Mouse (Mus musculus) layer of hippocampus, adult 2 months (tissue): ENCODE results near the gene Cpa4. TPM values are rescaled to one million over a fixed set of nuclear protein-coding genes. Genes with fewer than 3 reads are reported as not detected.

Experiments used
- DNase-seq, 2 experiments: peaks; one replicate each; pipeline ENCODE4 v3.0.0; 2022; ENCODE audit warnings: low spot score in 2 of 2
- H3K27ac ChIP-seq: fragments of 200-600 bp; 2 replicates; pipeline ENCODE4 v1.8.1; 2022
- H3K4me3 ChIP-seq: fragments of 200-600 bp; 2 replicates; pipeline ENCODE4 v1.8.1; 2022; ENCODE audit warnings: mild to moderate bottlenecking
- CTCF ChIP-seq: fragments of 200-600 bp; conservative IDR thresholded peaks from 2 replicates; pipeline ENCODE4 v1.8.1; 2022; ENCODE audit warnings: antibody characterized with exemption, mild to moderate bottlenecking, moderate library complexity
- total RNA-seq, 2 experiments: library from RNA; stranded (reverse); gene quantifications; 2 replicates each; pipeline ENCODE4 v1.2.3; 2021

Cpa4 gene
- total RNA-seq, 2 experiments from 2014 or later = not detected

GRCm38 (mm10) chr6:30614251-30614650 lies 46.1 kb downstream of the Cpa4 start:
- H3K27ac ChIP-seq = no peak overlapping the region
- no peak overlapping the region for H3K4me3 ChIP-seq
- TF ChIP-seq CTCF = no peak
- DNase-seq = no peak

GRCm38 (mm10) chr6:30615741-30616140 lies 47.6 kb downstream of the Cpa4 start:
- H3K27ac ChIP-seq = no peak overlapping the region
- TF ChIP-seq CTCF = no peak

GRCm38 (mm10) chr6:30616491-30616941 lies 48.3 kb downstream of the Cpa4 start:
- Histone ChIP-seq H3K4me3 (no peak overlapping the region), H3K27ac (no peak overlapping the region)
- no peak for DNase-seq
- no peak for TF ChIP-seq CTCF

More at GRCm38 (mm10) chr6:30615741-30616140, 47.6 kb downstream of the Cpa4 start:
- no peak for DNase-seq
- H3K4me3 ChIP-seq = no peak overlapping the region

GRCm38 (mm10) chr6:30617020-30617958 lies 49.1 kb downstream of the Cpa4 start:
- Histone ChIP-seq H3K27ac (no peak overlapping the region; the same call in 1 of the 2 replicates), H3K4me3 (no peak overlapping the region)
- no peak for DNase-seq
- TF ChIP-seq CTCF = no peak

- TF ChIP-seq CTCF = peak; percentile 64
- H3K27ac ChIP-seq = peak overlapping the region; percentile 95
- H3K4me3 ChIP-seq = peak overlapping the region; percentile 46
- peak; percentile 45 to 69 for DNase-seq
These were observed 49.9 kb downstream of the Cpa4 start for GRCm38 (mm10) chr6:30617959-30618590.

- DNase-seq = no peak
- Histone ChIP-seq H3K27ac (peak overlapping the region; percentile 95), H3K4me3 (no peak overlapping the region)
- no peak for TF ChIP-seq CTCF
These were observed 50.6 kb downstream of the Cpa4 start for GRCm38 (mm10) chr6:30618735-30619134.

GRCm38 (mm10) chr6:30619606-30620005 lies 51.4 kb downstream of the Cpa4 start:
- H3K4me3 ChIP-seq = no peak overlapping the region
- TF ChIP-seq CTCF = no peak
- H3K27ac ChIP-seq = no peak overlapping the region
- DNase-seq = no peak

GRCm38 (mm10) chr6:30620591-30620990 lies 52.4 kb downstream of the Cpa4 start:
- no peak for TF ChIP-seq CTCF
- no peak for DNase-seq
- H3K4me3 ChIP-seq = no peak overlapping the region
- no peak overlapping the region for H3K27ac ChIP-seq

GRCm38 (mm10) chr6:30620994-30621393 lies 52.8 kb downstream of the Cpa4 start:
- TF ChIP-seq CTCF = no peak
- no peak for DNase-seq
- Histone ChIP-seq H3K27ac (no peak overlapping the region), H3K4me3 (no peak overlapping the region)

- no peak overlapping the region for H3K27ac ChIP-seq
These were observed 53.8 kb downstream of the Cpa4 start for GRCm38 (mm10) chr6:30621986-30622389.

GRCm38 (mm10) chr6:30624763-30625162 lies 56.6 kb downstream of the Cpa4 start:
- no peak overlapping the region for H3K4me3 ChIP-seq
- TF ChIP-seq CTCF = no peak

More at GRCm38 (mm10) chr6:30621986-30622389, 53.8 kb downstream of the Cpa4 start:
- no peak overlapping the region for H3K4me3 ChIP-seq
- no peak for TF ChIP-seq CTCF
- no peak for DNase-seq

GRCm38 (mm10) chr6:30628152-30628551 lies 60.0 kb downstream of the Cpa4 start:
- H3K4me3 ChIP-seq = no peak overlapping the region
- DNase-seq = peak; percentile 46 to 60
- TF ChIP-seq CTCF = 0 out of 2 replicates have a peak, but pooled peaks have one; percentile 5
- H3K27ac ChIP-seq = peak overlapping the region; percentile 36; the same call in 1 of the 2 replicates

More at GRCm38 (mm10) chr6:30624763-30625162, 56.6 kb downstream of the Cpa4 start:
- H3K27ac ChIP-seq = no peak overlapping the region
- no peak for DNase-seq

GRCm38 (mm10) chr6:30629989-30630388 lies 61.8 kb downstream of the Cpa4 start:
- no peak for DNase-seq
- TF ChIP-seq CTCF = no peak
- no peak overlapping the region for H3K27ac ChIP-seq
- H3K4me3 ChIP-seq = no peak overlapping the region
